Mouse (Mus musculus): Measurements from ENCODE around the gene D430041D05Rik. TPM values are rescaled to one million over a fixed set of nuclear protein-coding genes. Genes with fewer than 3 reads are reported as not detected.

Gene D430041D05Rik
- polyA plus RNA-seq, 1 experiment from 2014 or later: 3.6 TPM

MicroRNAs within 50 kb of the gene (microRNA counts, 519-probe panel; counts per million panel counts)
- 171 counts per million, percentile 57 among the panel's probes with 10 or more counts for microRNA mmu-miR-1902

Small RNA genes within 50 kb of the gene (microRNA-seq; reads per million reads assigned to microRNA genes)
- not detected for gene Mir1902

Other genes with a start within 250 kb of the D430041D05Rik start
- gene Hipk3, start 83.4 kb upstream of the D430041D05Rik start, polyA plus RNA-seq (2014; fragmentation: Nextera tagmentation; extraction: Ambion mirVana): 14.9 and 15.4 TPM in 2 replicates
- gene Cstf3, start 179.5 kb upstream of the D430041D05Rik start, polyA plus RNA-seq (2014; fragmentation: Nextera tagmentation; extraction: Ambion mirVana): 91.1 and 92.0 TPM in 2 replicates